Mouse (Mus musculus) left cerebral cortex, postnatal 36 days (tissue): Measurements from ENCODE around the gene Gbx1. TPM values are rescaled to one million over a fixed set of nuclear protein-coding genes. Genes with fewer than 3 reads are reported as not detected.

Experiments
- DNase-seq, 2 experiments: peaks; one replicate each; pipeline ENCODE4 v3.0.0; 2021 to 2022; ENCODE audit warnings: low spot score in 2 of 2, mixed read lengths in 1 of 2
- intact Hi-C: fragments of 180-260 bp; cut with DNase I; formaldehyde crosslinking; loops from one replicate; pipeline ENCODE4 v1.15.1; 2025
- total RNA-seq, 2 experiments: library from RNA; stranded (reverse); gene quantifications; 2 replicates each; pipeline ENCODE4 v1.2.3; 2021

The Gbx1 gene
- total RNA-seq, 2 experiments from 2014 or later, result 0.61 TPM; not detected in 1

- intact Hi-C loops, result no loop called here
- no peak for DNase-seq
These were observed 663 bp downstream of the Gbx1 start for GRCm38 (mm10) chr5:24526190-24526888.

GRCm38 (mm10) chr5:24525360-24526189 lies 1.4 kb downstream of the Gbx1 start:
- intact Hi-C loops, result no loop called here
- no peak for DNase-seq

- intact Hi-C loops, result no loop called here
- no peak for DNase-seq
These were observed 2.5 kb downstream of the Gbx1 start for GRCm38 (mm10) chr5:24524522-24524921.

GRCm38 (mm10) chr5:24523806-24524205 lies 3.2 kb downstream of the Gbx1 start:
- no peak for DNase-seq
- intact Hi-C loops, result no loop called here

GRCm38 (mm10) chr5:24521366-24521765 lies 5.6 kb downstream of the Gbx1 start:
- intact Hi-C loops, result no loop called here
- no peak for DNase-seq

- intact Hi-C loops, result loop anchor here (5.0 kb wide), 1 partner anchor 140 kb away; no protein-coding TSS in a partner anchor
These were observed 14.7 kb downstream of the Gbx1 start for GRCm38 (mm10) chr5:24512271-24512670.

GRCm38 (mm10) chr5:24510635-24511034 lies 16.4 kb downstream of the Gbx1 start:
- intact Hi-C loops, result loop anchor here (5.0 kb wide), 1 partner anchor 142 kb away; no protein-coding TSS in a partner anchor
- DNase-seq, result no peak

More at GRCm38 (mm10) chr5:24512271-24512670, 14.7 kb downstream of the Gbx1 start:
- no peak for DNase-seq

GRCm38 (mm10) chr5:24508406-24508805 lies 18.6 kb downstream of the Gbx1 start:
- DNase-seq, result no peak
- intact Hi-C loops, result no loop called here

GRCm38 (mm10) chr5:24505513-24505912 lies 21.5 kb downstream of the Gbx1 start:
- DNase-seq, result no peak
- intact Hi-C loops, result no loop called here

GRCm38 (mm10) chr5:24502786-24503185 lies 24.2 kb downstream of the Gbx1 start:
- no peak for DNase-seq
- intact Hi-C loops, result no loop called here

- intact Hi-C loops, result no loop called here
- DNase-seq, result no peak
These were observed 26.2 kb downstream of the Gbx1 start for GRCm38 (mm10) chr5:24500851-24501250.

GRCm38 (mm10) chr5:24499113-24499512 lies 27.9 kb downstream of the Gbx1 start:
- intact Hi-C loops, result no loop called here
- DNase-seq, result no peak

- no peak for DNase-seq
- intact Hi-C loops, result no loop called here
These were observed 29.5 kb downstream of the Gbx1 start for GRCm38 (mm10) chr5:24497526-24497925.

- intact Hi-C loops, result no loop called here
- no peak for DNase-seq
These were observed 30.2 kb downstream of the Gbx1 start for GRCm38 (mm10) chr5:24496756-24497155.

- no peak for DNase-seq
- intact Hi-C loops, result no loop called here
These were observed 32.0 kb downstream of the Gbx1 start for GRCm38 (mm10) chr5:24495019-24495418.

GRCm38 (mm10) chr5:24492546-24493285 lies 34.3 kb downstream of the Gbx1 start:
- no peak for DNase-seq
- intact Hi-C loops, result no loop called here

GRCm38 (mm10) chr5:24490413-24490920 lies 36.5 kb downstream of the Gbx1 start:
- intact Hi-C loops, result no loop called here
- DNase-seq, result no peak

- intact Hi-C loops, result loop anchor here (5.0 kb wide), 1 partner anchor 111 kb away; no protein-coding TSS in a partner anchor
- no peak for DNase-seq
These were observed 40.3 kb downstream of the Gbx1 start for GRCm38 (mm10) chr5:24486738-24487137.

- intact Hi-C loops, result loop anchor here (5.0 kb wide), 1 partner anchor 111 kb away; no protein-coding TSS in a partner anchor
- peak; percentile 82 to 88 for DNase-seq
These were observed 40.9 kb downstream of the Gbx1 start for GRCm38 (mm10) chr5:24486097-24486496.

- DNase-seq, result no peak
- intact Hi-C loops, result loop anchor here (2.0 to 5.0 kb wide), 2 partner anchors 46 to 112 kb away; no protein-coding TSS in a partner anchor
These were observed 42.0 kb downstream of the Gbx1 start for GRCm38 (mm10) chr5:24484963-24485362.
